Mouse (Mus musculus) erythroid progenitor cell, adult 5-6 weeks (primary cell): ENCODE results near the gene Eif3l. TPM values are rescaled to one million over a fixed set of nuclear protein-coding genes. Genes with fewer than 3 reads are reported as not detected.

ENCODE experiments used
- ATAC-seq: replicated peaks from 2 replicates; pipeline ENCODE4 v1.8.0; 2016; ENCODE audit warnings: moderate number of reproducible peaks, mild to moderate bottlenecking, moderate TSS enrichment, inconsistent platforms; ENCODE audit not compliant: poor library complexity, low FRiP score, severe bottlenecking
- total RNA-seq, 2 experiments: library from RNA; stranded (forward) in 1 of 2; stranded (reverse) in 1 of 2; fragments of 150-400 nt in 1 of 2; fragments of 186-747, 209-891 nt in 1 of 2; gene quantifications; 2 replicates each; pipeline versions ENCODE4 v1.2.3 to v1.2.4; 2015 to 2017; ENCODE audit warnings: low replicate concordance in 2 of 2

Gene Eif3l
- total RNA-seq, 2 experiments from 2014 or later, result 47.9 to 69.2 TPM

DNA sequence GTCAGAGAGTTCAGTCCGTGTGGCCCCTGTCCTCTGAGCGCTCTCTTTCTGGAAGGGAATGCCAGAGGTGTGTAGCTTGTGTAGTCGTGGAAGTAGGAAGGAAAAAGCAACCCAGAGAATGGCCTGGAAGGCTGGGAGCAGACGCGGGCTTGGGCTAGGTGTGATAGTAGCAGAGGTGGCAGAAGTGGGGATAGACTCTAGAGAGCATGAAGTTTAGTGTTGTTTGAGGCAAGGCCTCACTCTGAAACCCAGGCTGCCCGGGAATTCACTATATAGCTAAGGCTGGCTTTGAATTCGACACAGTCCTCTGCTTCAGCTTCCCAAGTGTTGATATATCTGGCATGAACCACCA, 66.6 kb downstream of the Eif3l start:
- peak; percentile 46; the same call in 1 of the 2 replicates for ATAC-seq

DNA sequence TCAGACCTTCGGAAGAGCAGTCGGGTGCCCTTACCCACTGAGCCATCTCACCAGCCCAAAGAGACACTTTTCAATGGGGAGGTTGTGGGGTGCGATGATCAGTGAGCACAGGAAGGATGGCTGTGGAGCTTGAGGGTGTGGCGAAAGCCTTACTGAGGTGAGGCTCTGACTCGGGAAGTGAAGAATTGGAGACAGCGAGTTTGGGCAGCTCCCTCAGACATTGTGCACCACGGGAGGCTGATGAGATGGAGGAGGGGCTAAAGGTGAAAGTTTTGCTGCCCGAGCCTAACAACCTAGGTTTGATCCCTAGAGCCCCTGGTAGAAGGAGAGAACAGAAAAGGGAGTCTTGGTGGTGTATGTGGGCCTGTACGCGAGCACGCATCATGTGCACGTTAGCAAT, 68.3 kb downstream of the Eif3l start:
- ATAC-seq, result no peak

Other genes with a start within 250 kb of the Eif3l start
- gene Cdc42ep1, start 232.6 kb upstream of the Eif3l start, total RNA-seq (2015; ENCODE audit: low replicate concordance), result not detected in 2 replicates
- gene Cdc42ep1, start 232.6 kb upstream of the Eif3l start, total RNA-seq (2017; ENCODE audit: low replicate concordance), result not detected in 2 replicates
- not detected in 2 replicates for gene Lgals2, start 219.7 kb upstream of the Eif3l start, total RNA-seq (2015; ENCODE audit: low replicate concordance)
- gene Lgals2, start 219.7 kb upstream of the Eif3l start, total RNA-seq (2017; ENCODE audit: low replicate concordance), result not detected in 2 replicates
- 22.0 and 25.2 TPM in 2 replicates for gene Gga1, start 198.0 kb upstream of the Eif3l start, total RNA-seq (2015; ENCODE audit: low replicate concordance)
- gene Gga1, start 198.0 kb upstream of the Eif3l start, total RNA-seq (2017; ENCODE audit: low replicate concordance), result 3.5 and 6.0 TPM in 2 replicates
- 1.3 TPM in 1 of 2 replicates, not detected in the other for gene Gm49510, start 175.5 kb upstream of the Eif3l start, total RNA-seq (2015; ENCODE audit: low replicate concordance)
- not detected in 2 replicates for gene Gm49510, start 175.5 kb upstream of the Eif3l start, total RNA-seq (2017; ENCODE audit: low replicate concordance)
- gene Sh3bp1, start 175.4 kb upstream of the Eif3l start, total RNA-seq (2015; ENCODE audit: low replicate concordance), result 17.7 and 21.4 TPM in 2 replicates
- gene Sh3bp1, start 175.4 kb upstream of the Eif3l start, total RNA-seq (2017; ENCODE audit: low replicate concordance), result 0.26 and 7.1 TPM in 2 replicates
- gene Pdxp, start 161.3 kb upstream of the Eif3l start, total RNA-seq (2015; ENCODE audit: low replicate concordance), result 0.72 and 2.1 TPM in 2 replicates
- gene Pdxp, start 161.3 kb upstream of the Eif3l start, total RNA-seq (2017; ENCODE audit: low replicate concordance), result 1.4 TPM in 1 of 2 replicates, not detected in the other
- 66.7 and 92.6 TPM in 2 replicates for gene Lgals1, start 148.5 kb upstream of the Eif3l start, total RNA-seq (2015; ENCODE audit: low replicate concordance)
- gene Lgals1, start 148.5 kb upstream of the Eif3l start, total RNA-seq (2017; ENCODE audit: low replicate concordance), result 67.5 and 70.4 TPM in 2 replicates
- gene Nol12, start 140.2 kb upstream of the Eif3l start, total RNA-seq (2015; ENCODE audit: low replicate concordance), result 12.6 and 22.6 TPM in 2 replicates
- 6.8 and 11.2 TPM in 2 replicates for gene Nol12, start 140.2 kb upstream of the Eif3l start, total RNA-seq (2017; ENCODE audit: low replicate concordance)
- gene Triobp, start 127.5 kb upstream of the Eif3l start, total RNA-seq (2015; ENCODE audit: low replicate concordance), result 40.7 and 72.8 TPM in 2 replicates
- 46.2 and 61.3 TPM in 2 replicates for gene Triobp, start 127.5 kb upstream of the Eif3l start, total RNA-seq (2017; ENCODE audit: low replicate concordance)
- 13.7 and 21.4 TPM in 2 replicates for gene H1f0, start 46.7 kb upstream of the Eif3l start, total RNA-seq (2015; ENCODE audit: low replicate concordance)
- gene H1f0, start 46.7 kb upstream of the Eif3l start, total RNA-seq (2017; ENCODE audit: low replicate concordance), result 16.7 and 19.7 TPM in 2 replicates
- gene Galr3, start 33.3 kb upstream of the Eif3l start, total RNA-seq (2015; ENCODE audit: low replicate concordance), result not detected in 2 replicates
- not detected in 2 replicates for gene Galr3, start 33.3 kb upstream of the Eif3l start, total RNA-seq (2017; ENCODE audit: low replicate concordance)
- gene Ankrd54, start 12.3 kb upstream of the Eif3l start, total RNA-seq (2015; ENCODE audit: low replicate concordance), result 64.9 and 75.0 TPM in 2 replicates
- 37.3 and 66.5 TPM in 2 replicates for gene Ankrd54, start 12.3 kb upstream of the Eif3l start, total RNA-seq (2017; ENCODE audit: low replicate concordance)
- 0.72 TPM in 1 of 2 replicates, not detected in the other for gene Micall1, start 33.7 kb downstream of the Eif3l start, total RNA-seq (2015; ENCODE audit: low replicate concordance)
- gene Micall1, start 33.7 kb downstream of the Eif3l start, total RNA-seq (2017; ENCODE audit: low replicate concordance), result 1.7 and 4.1 TPM in 2 replicates
- 15.1 and 32.7 TPM in 2 replicates for gene Polr2f, start 65.8 kb downstream of the Eif3l start, total RNA-seq (2015; ENCODE audit: low replicate concordance)
- 17.0 and 20.3 TPM in 2 replicates for gene Polr2f, start 65.8 kb downstream of the Eif3l start, total RNA-seq (2017; ENCODE audit: low replicate concordance)
- gene 1700088E04Rik, start 66.1 kb downstream of the Eif3l start, total RNA-seq (2015; ENCODE audit: low replicate concordance), result not detected in 2 replicates
- not detected in 2 replicates for gene 1700088E04Rik, start 66.1 kb downstream of the Eif3l start, total RNA-seq (2017; ENCODE audit: low replicate concordance)
- gene Sox10, start 90.1 kb downstream of the Eif3l start, total RNA-seq (2015; ENCODE audit: low replicate concordance), result not detected in 2 replicates
- gene Sox10, start 90.1 kb downstream of the Eif3l start, total RNA-seq (2017; ENCODE audit: low replicate concordance), result not detected in 2 replicates
- 2.9 and 3.4 TPM in 2 replicates for gene Pick1, start 154.0 kb downstream of the Eif3l start, total RNA-seq (2015; ENCODE audit: low replicate concordance)
- 1.9 TPM in 1 of 2 replicates, not detected in the other for gene Pick1, start 154.0 kb downstream of the Eif3l start, total RNA-seq (2017; ENCODE audit: low replicate concordance)
- not detected in 2 replicates for gene Gm49486, start 154.2 kb downstream of the Eif3l start, total RNA-seq (2015; ENCODE audit: low replicate concordance)
- gene Gm49486, start 154.2 kb downstream of the Eif3l start, total RNA-seq (2017; ENCODE audit: low replicate concordance), result not detected in 2 replicates
- not detected in 2 replicates for gene Slc16a8, start 179.6 kb downstream of the Eif3l start, total RNA-seq (2015; ENCODE audit: low replicate concordance)
- gene Slc16a8, start 179.6 kb downstream of the Eif3l start, total RNA-seq (2017; ENCODE audit: low replicate concordance), result not detected in 2 replicates
- not detected in 2 replicates for gene Baiap2l2, start 210.4 kb downstream of the Eif3l start, total RNA-seq (2015; ENCODE audit: low replicate concordance)
- gene Baiap2l2, start 210.4 kb downstream of the Eif3l start, total RNA-seq (2017; ENCODE audit: low replicate concordance), result not detected in 2 replicates